Comparison of ENCODE assay signal across 18 mouse cellular contexts in genomic region chr9:55225165-55225737, GRCm38 (mm10). TPM values are rescaled to one million over a fixed set of nuclear protein-coding genes. Genes with fewer than 3 reads are reported as not detected.
DNase-seq lines count a peak whose midpoint lies in the region; TF ChIP-seq lines count a peak whose summit lies in the region.
"Had no signal": no experiment of that assay in that cellular context is flagged by ENCODE, and none has a peak within 500 bp of the region (broad histone marks: within the 10 kb centered on the region; RNA-seq: fewer than 3 reads in every experiment).

No protein-coding gene starts in this region.

- H3K4me3 ChIP-seq in liver, adult 2 months (ENCODE audit: insufficient read depth, low read depth, low read length): no peak overlapping the region
- H3K4me3 ChIP-seq in brown adipose tissue, adult 24 weeks (ENCODE audit: insufficient read depth, low read depth, low read length): no peak overlapping the region
- H3K4me3 ChIP-seq: embryonic facial prominence, embryonic 13.5 days; forebrain, embryonic 15.5 days; heart, embryonic 15.5 days; limb, embryonic 10.5 days; liver, embryonic 13.5 days; neural tube, embryonic 15.5 days had no signal

- no peak overlapping the region for H3K9ac ChIP-seq in liver, adult 2 months (ENCODE audit: low read depth, low read length)
- H3K9ac ChIP-seq: embryonic facial prominence, embryonic 13.5 days; forebrain, embryonic 15.5 days; heart, embryonic 15.5 days; hindbrain, embryonic 14.5 days; liver, embryonic 13.5 days; neural tube, embryonic 15.5 days had no signal

- no peak for TF ChIP-seq POLR2A in liver, adult 2 months (IDR thresholded peaks at IDR 0.05; ENCODE audit: extremely low read depth, insufficient read depth, low read length)

- WGBS in liver, adult 2 months: 77% methylated on average over 7 of the region's 7 CpGs

- intact Hi-C loops in heart, postnatal 36 days (cut with DNase I): no loop called here

- peak; percentile 43 to 72 for DNase-seq in heart, adult 9 months (ENCODE audit: low spot score in 2 of 2)
- no peak for DNase-seq in heart, postnatal 36 days
- DNase-seq in liver, adult 2 months (ENCODE audit: extremely low read depth, low read depth, low spot score): no peak
- DNase-seq in liver (no peak), ES-CJ7 (ENCODE audit: low read depth, low spot score) (peak; percentile 51)
- DNase-seq in thymus, postnatal 4 days: no peak
- DNase-seq: cerebellum, adult 9-10 months; gastrocnemius, postnatal 36 days; liver, embryonic 13.5 days; thymus, postnatal 25 days had no signal

- no peak for TF ChIP-seq CTCF in liver, adult 2 months (IDR thresholded peaks at IDR 0.05; ENCODE audit: low read depth, low read length)

- H3K36me3 ChIP-seq in liver, adult 2 months (ENCODE audit: control insufficient read depth, insufficient read depth, low read length): peaks cover 47% of the 10 kb centered on the region

- no peaks in the 10 kb centered on the region for H3K79me2 ChIP-seq in liver, adult 2 months (ENCODE audit: control insufficient read depth, insufficient read depth, low read length)

- H3K27me3 ChIP-seq in liver, adult 2 months (ENCODE audit: control insufficient read depth, insufficient read depth, low read length): no peaks in the 10 kb centered on the region
- H3K27me3 ChIP-seq: embryonic facial prominence, embryonic 13.5 days; forebrain, embryonic 15.5 days; heart, embryonic 15.5 days; liver, embryonic 13.5 days; neural tube, embryonic 15.5 days had no signal

- peak overlapping the region; percentile 29; the same call in 1 of the 2 replicates for H3K27ac ChIP-seq in liver, adult 2 months (replicated peaks; ENCODE audit: insufficient read depth, low read depth, low read length)
- H3K27ac ChIP-seq in brown adipose tissue, adult 24 weeks (replicated peaks; ENCODE audit: low read depth, low read length): peak overlapping the region; percentile 81
- H3K27ac ChIP-seq: embryonic facial prominence, embryonic 13.5 days; forebrain, embryonic 15.5 days; heart, embryonic 15.5 days; hindbrain, embryonic 14.5 days; kidney, postnatal 0 days; limb, embryonic 10.5 days; liver, embryonic 13.5 days had no signal

- no peaks in the 10 kb centered on the region; the same call in 1 of the 2 replicates for H3K4me1 ChIP-seq in liver, adult 2 months (ENCODE audit: control insufficient read depth, insufficient read depth, low read length)
- H3K4me1 ChIP-seq in brown adipose tissue, adult 24 weeks (ENCODE audit: control insufficient read depth, insufficient read depth, insufficient read length, low read length): peaks cover 2% of the 10 kb centered on the region; the same call in 1 of the 2 replicates
- H3K4me1 ChIP-seq: embryonic facial prominence, embryonic 13.5 days; forebrain, embryonic 15.5 days; heart, embryonic 15.5 days; limb, embryonic 10.5 days; liver, embryonic 13.5 days had no signal

RNA-seq across cellular contexts. Expression of gene Fbxo22, which starts 16.5 kb away (rescaled TPM):
- 10 to 100 TPM; 31.9 to 34.4 TPM for total RNA-seq in heart, postnatal 36 days (2021)
- total RNA-seq in liver, adult 2 months (2014; rRNA removed): 44.4 and 45.4 TPM in 2 replicates
- 18.3 and 18.5 TPM in 2 replicates for polyA plus RNA-seq in liver, adult 2 months (2012; rRNA removed)
- polyA plus RNA-seq in brown adipose tissue, adult 24 weeks (2012; ENCODE audit: insufficient read depth, insufficient read length, missing spikeins): 19.0 and 21.6 TPM in 2 replicates

Comparison
In these comparisons a context has a peak if more than half of its experiments do, and no peak if none do; other contexts are left out.
1. DNase-seq: peak in heart, adult 9 months (2 of 2) and ES-CJ7 (single experiment); none in heart, postnatal 36 days (0 of 2), liver, adult 2 months (single experiment), liver (single experiment) and thymus, postnatal 4 days (single experiment).